Mouse (Mus musculus): ENCODE results near the gene Gm16434. TPM values are rescaled to one million over a fixed set of nuclear protein-coding genes. Genes with fewer than 3 reads are reported as not detected.
"Not testable (repeated sequence)": the region's sequence is repeated elsewhere in the genome, so short reads cannot be mapped to it uniquely, and the experiment has no call there.

Gene Gm16434
- not detected for total RNA-seq (2021)
- long read RNA-seq, experiment 1: 0 reads
- long read RNA-seq, experiment 2: 0 reads

- not testable (repeated sequence) for H3K4me3 ChIP-seq; DNase-seq (ENCODE audit: low spot score in 2 of 2); H3K27ac ChIP-seq
Measured at GRCm38 (mm10) chr14:7194440-7194839, at the start of gene Gm16434. Gm16434 (minus strand) TSS chr14:7194540.

GRCm38 (mm10) chr14:7243498-7243897 is 49.2 kb upstream of the Gm16434 start:
- DNase-seq (ENCODE audit: low spot score in 2 of 2): peak in 1 of 2 experiments; percentile 8
- H3K27ac ChIP-seq, H3K4me3 ChIP-seq: not testable (repeated sequence)
- peak; percentile 61 for TF ChIP-seq CTCF (conservative IDR thresholded peaks at IDR 0.05)

- peak in 1 of 2 experiments; percentile 6 for DNase-seq (ENCODE audit: low spot score in 2 of 2)
- not testable (repeated sequence) for H3K4me3 ChIP-seq, H3K27ac ChIP-seq
Measured at GRCm38 (mm10) chr14:7200070-7200469, 5.7 kb upstream of the Gm16434 start.

GRCm38 (mm10) chr14:7174483-7174971 is 19.8 kb downstream of the Gm16434 start, which contains the start of gene Gm3512:
Gm3512 (minus strand) TSS chr14:7174533.
- not testable (repeated sequence) for H3K27ac ChIP-seq, H3K4me3 ChIP-seq
- peak in 1 of 2 experiments; percentile 4 for DNase-seq (ENCODE audit: low spot score in 2 of 2)

Other genes starting within 250 kb of the Gm16434 start
- gene Gm6356, start 220.7 kb downstream of the Gm16434 start, total RNA-seq (2021): not detected
- gene Gm10406, start 167.1 kb downstream of the Gm16434 start, total RNA-seq (2021): under 1 TPM in 1 of 2 experiments, not detected in 1; 0.66 TPM
- not detected for gene Gm3685, start 149.6 kb downstream of the Gm16434 start, total RNA-seq (2021)
- gene Gm3696, start 93.9 kb downstream of the Gm16434 start, total RNA-seq (2021): 1 to 10 TPM; 3.1 to 3.4 TPM
- not detected for gene Gm6676, start 69.1 kb downstream of the Gm16434 start, total RNA-seq (2021)
- gene Gm3512, start 20.0 kb downstream of the Gm16434 start, total RNA-seq (2021): 1 to 10 TPM; 1.3 to 1.5 TPM
- not detected for gene Gm3727, start 70.2 kb upstream of the Gm16434 start, total RNA-seq (2021)
- 1 to 10 TPM in 1 of 2 experiments, under 1 TPM in 1; 0.66 to 1.0 TPM for gene Gm3739, start 120.5 kb upstream of the Gm16434 start, total RNA-seq (2021)
- not detected for gene Gm5797, start 137.9 kb upstream of the Gm16434 start, total RNA-seq (2021)
- not detected for gene Gm8374, start 170.6 kb upstream of the Gm16434 start, total RNA-seq (2021)